Comparison of ENCODE assay signal across 11 mouse cellular contexts in genomic region chr5:120568964-120569363, GRCm38 (mm10). TPM values are rescaled to one million over a fixed set of nuclear protein-coding genes. Genes with fewer than 3 reads are reported as not detected.
DNase-seq lines count a peak whose midpoint lies in the region; ATAC-seq and TF ChIP-seq lines count a peak whose summit lies in the region.
"Had no signal": no experiment of that assay in that cellular context is flagged by ENCODE, and none has a peak within 500 bp of the region (broad histone marks: within the 10 kb centered on the region; RNA-seq: fewer than 3 reads in every experiment).

No protein-coding gene starts in this region.

- no peak for TF ChIP-seq CTCF in lung, embryonic 14.5 days (IDR thresholded peaks at IDR 0.05; ENCODE audit: low read depth)
- TF ChIP-seq CTCF in left cerebral cortex, adult 2 months (IDR thresholded peaks at IDR 0.05) = no peak

- no peaks in the 10 kb centered on the region for H3K9me3 ChIP-seq in lung, embryonic 14.5 days (ENCODE audit: low read depth, low read length)
- H3K9me3 ChIP-seq in limb, embryonic 13.5 days = no peaks in the 10 kb centered on the region
- no peaks in the 10 kb centered on the region for H3K9me3 ChIP-seq in stomach, embryonic 14.5 days (ENCODE audit: control insufficient read depth, low read depth, low read length)

- H3K4me2 ChIP-seq in lung, embryonic 14.5 days = no peak overlapping the region
- peak overlapping the region; percentile 48; the same call in 1 of the 2 replicates for H3K4me2 ChIP-seq in limb, embryonic 13.5 days (replicated peaks)
- H3K4me2 ChIP-seq in stomach, embryonic 14.5 days (replicated peaks; ENCODE audit: low read depth, low read length) = no peak overlapping the region

- H3K9ac ChIP-seq in lung, embryonic 14.5 days = no peak overlapping the region
- H3K9ac ChIP-seq in limb, embryonic 13.5 days = peak overlapping the region; percentile 27
- H3K9ac ChIP-seq in stomach, embryonic 14.5 days (replicated peaks; ENCODE audit: low read depth, low read length) = no peak overlapping the region

- no peak overlapping the region for H3K4me3 ChIP-seq in lung, embryonic 14.5 days (ENCODE audit: low read depth, low read length)
- no peak overlapping the region for H3K4me3 ChIP-seq in limb, embryonic 13.5 days
- no peak overlapping the region for H3K4me3 ChIP-seq in stomach, embryonic 14.5 days (ENCODE audit: low read depth, low read length)
- H3K4me3 ChIP-seq in left cerebral cortex, adult 2 months = no peak overlapping the region

- no peak for ATAC-seq in lung, embryonic 14.5 days (ENCODE audit: insufficient read depth)
- no peak for ATAC-seq in limb, embryonic 13.5 days (ENCODE audit: low FRiP score, low read depth)
- ATAC-seq in stomach, embryonic 14.5 days (ENCODE audit: insufficient number of reproducible peaks, insufficient read depth, low FRiP score, low read depth) = no peak

- intact Hi-C loops in left cerebral cortex, adult 2 months (cut with DNase I) = no loop called here

- peak overlapping the region; percentile 15; the same call in 1 of the 2 replicates for H3K27ac ChIP-seq in lung, embryonic 14.5 days (ENCODE audit: low read depth)
- H3K27ac ChIP-seq in limb, embryonic 13.5 days = peak overlapping the region; percentile 91
- H3K27ac ChIP-seq in stomach, embryonic 14.5 days (ENCODE audit: low read length) = peak overlapping the region; percentile 70; the same call in 1 of the 2 replicates
- no peak overlapping the region; the same call in 1 of the 2 replicates for H3K27ac ChIP-seq in left cerebral cortex, adult 2 months

- no peaks in the 10 kb centered on the region for H3K27me3 ChIP-seq in lung, embryonic 14.5 days (ENCODE audit: insufficient read depth, low read length)
- no peaks in the 10 kb centered on the region for H3K27me3 ChIP-seq in limb, embryonic 13.5 days
- no peaks in the 10 kb centered on the region for H3K27me3 ChIP-seq in stomach, embryonic 14.5 days (ENCODE audit: control insufficient read depth, insufficient read depth, low read length)

- H3K36me3 ChIP-seq in lung, embryonic 14.5 days (ENCODE audit: insufficient read depth) = no peaks in the 10 kb centered on the region; the same call in 1 of the 2 replicates
- H3K36me3 ChIP-seq in limb, embryonic 13.5 days = no peaks in the 10 kb centered on the region
- no peaks in the 10 kb centered on the region for H3K36me3 ChIP-seq in stomach, embryonic 14.5 days (ENCODE audit: control insufficient read depth, insufficient read depth, low read length)

- peaks cover 66% of the 10 kb centered on the region for H3K4me1 ChIP-seq in lung, embryonic 14.5 days (ENCODE audit: insufficient read depth)
- peaks cover 82% of the 10 kb centered on the region for H3K4me1 ChIP-seq in limb, embryonic 13.5 days
- peaks cover 71% of the 10 kb centered on the region for H3K4me1 ChIP-seq in stomach, embryonic 14.5 days (ENCODE audit: control insufficient read depth, insufficient read depth, low read length)

- DNase-seq in adrenal gland, adult (ENCODE audit: inconsistent age in 2 of 2, low spot score in 1 of 2) = peak; percentile 57 to 77
- DNase-seq in adrenal gland, postnatal 4 days (ENCODE audit: low spot score in 2 of 2) = no peak
- no peak for DNase-seq in lung, embryonic 14.5 days
- no peak for DNase-seq in lung, postnatal 10 days
- no peak for DNase-seq in left cerebral cortex, adult 18-20 months (ENCODE audit: low spot score in 2 of 2)
- DNase-seq in left cerebral cortex, adult 2 months (ENCODE audit: extremely low spot score in 1 of 2, low spot score in 2 of 2) = no peak
- DNase-seq: kidney, postnatal 25 days; lung, postnatal 4 days; thymus, postnatal 25 days had no signal

- WGBS in lung, embryonic 14.5 days = 63% methylated on average over 4 of the region's 4 CpGs
- 71% methylated on average over 4 of the region's 4 CpGs for WGBS in limb, embryonic 13.5 days
- WGBS in stomach, embryonic 14.5 days = 77% methylated on average over 4 of the region's 4 CpGs

RNA-seq across cellular contexts. Expression of gene Tpcn1, which starts 19.5 kb away (rescaled TPM):
- 10 to 100 TPM; 47.5 to 49.5 TPM for total RNA-seq in adrenal gland, postnatal 4 days (2021)
- 16.5 and 17.0 TPM in 2 replicates for polyA plus RNA-seq in lung, embryonic 14.5 days (2014; fragmentation: Nextera tagmentation; extraction: Ambion mirVana)
- 23.7 and 24.0 TPM in 2 replicates for polyA plus RNA-seq in limb, embryonic 13.5 days (2015; fragmentation: Nextera tagmentation; extraction: Ambion mirVana)
- 24.0 and 26.5 TPM in 2 replicates for polyA plus RNA-seq in stomach, embryonic 14.5 days (2014; fragmentation: Nextera tagmentation; extraction: Ambion mirVana)
- 10 to 100 TPM; 34.9 to 35.8 TPM for total RNA-seq in left cerebral cortex, adult 18-20 months (2021)
- 10 to 100 TPM; 36.8 to 42.1 TPM for total RNA-seq in left cerebral cortex, adult 2 months (2021)

RNA-seq across cellular contexts. Expression of gene Iqcd, which starts 19.9 kb away (rescaled TPM):
- total RNA-seq in adrenal gland, postnatal 4 days (2021) = 1 to 10 TPM; 1.2 to 1.5 TPM
- 0.35 and 0.37 TPM in 2 replicates for polyA plus RNA-seq in lung, embryonic 14.5 days (2014; fragmentation: Nextera tagmentation; extraction: Ambion mirVana)
- polyA plus RNA-seq in limb, embryonic 13.5 days (2015; fragmentation: Nextera tagmentation; extraction: Ambion mirVana) = 0.68 and 0.69 TPM in 2 replicates
- 0.54 and 0.78 TPM in 2 replicates for polyA plus RNA-seq in stomach, embryonic 14.5 days (2014; fragmentation: Nextera tagmentation; extraction: Ambion mirVana)
- total RNA-seq in left cerebral cortex, adult 18-20 months (2021) = 1 to 10 TPM in 1 of 2 experiments, under 1 TPM in 1; 0.70 to 1.3 TPM
- total RNA-seq in left cerebral cortex, adult 2 months (2021) = under 1 TPM; 0.47 to 0.75 TPM

RNA-seq across cellular contexts. Expression of gene Rita1, which starts 43.4 kb away (rescaled TPM):
- total RNA-seq in adrenal gland, postnatal 4 days (2021) = 10 to 100 TPM; 11.8 to 13.5 TPM
- polyA plus RNA-seq in lung, embryonic 14.5 days (2014; fragmentation: Nextera tagmentation; extraction: Ambion mirVana) = 7.2 and 9.5 TPM in 2 replicates
- polyA plus RNA-seq in limb, embryonic 13.5 days (2015; fragmentation: Nextera tagmentation; extraction: Ambion mirVana) = 15.6 and 17.9 TPM in 2 replicates
- polyA plus RNA-seq in stomach, embryonic 14.5 days (2014; fragmentation: Nextera tagmentation; extraction: Ambion mirVana) = 8.4 and 9.0 TPM in 2 replicates
- 10 to 100 TPM; 28.7 to 31.0 TPM for total RNA-seq in left cerebral cortex, adult 18-20 months (2021)
- 10 to 100 TPM; 29.5 to 29.9 TPM for total RNA-seq in left cerebral cortex, adult 2 months (2021)

RNA-seq across cellular contexts. Expression of gene Ddx54, which starts 43.6 kb away (rescaled TPM):
- 10 to 100 TPM; 47.6 to 51.4 TPM for total RNA-seq in adrenal gland, postnatal 4 days (2021)
- 31.5 and 37.2 TPM in 2 replicates for polyA plus RNA-seq in lung, embryonic 14.5 days (2014; fragmentation: Nextera tagmentation; extraction: Ambion mirVana)
- polyA plus RNA-seq in limb, embryonic 13.5 days (2015; fragmentation: Nextera tagmentation; extraction: Ambion mirVana) = 46.5 and 47.2 TPM in 2 replicates
- 27.1 and 30.7 TPM in 2 replicates for polyA plus RNA-seq in stomach, embryonic 14.5 days (2014; fragmentation: Nextera tagmentation; extraction: Ambion mirVana)
- 10 to 100 TPM; 34.0 to 41.6 TPM for total RNA-seq in left cerebral cortex, adult 18-20 months (2021)
- total RNA-seq in left cerebral cortex, adult 2 months (2021) = 10 to 100 TPM; 38.6 to 41.0 TPM

RNA-seq across cellular contexts. Expression of gene Slc8b1, which starts 58.0 kb away (rescaled TPM):
- 10 to 100 TPM; 29.6 to 31.7 TPM for total RNA-seq in adrenal gland, postnatal 4 days (2021)
- 2.7 and 3.6 TPM in 2 replicates for polyA plus RNA-seq in lung, embryonic 14.5 days (2014; fragmentation: Nextera tagmentation; extraction: Ambion mirVana)
- polyA plus RNA-seq in limb, embryonic 13.5 days (2015; fragmentation: Nextera tagmentation; extraction: Ambion mirVana) = 6.1 and 6.9 TPM in 2 replicates
- polyA plus RNA-seq in stomach, embryonic 14.5 days (2014; fragmentation: Nextera tagmentation; extraction: Ambion mirVana) = 4.1 and 5.4 TPM in 2 replicates
- 1 to 10 TPM; 5.8 to 8.1 TPM for total RNA-seq in left cerebral cortex, adult 18-20 months (2021)
- 1 to 10 TPM; 4.5 to 7.5 TPM for total RNA-seq in left cerebral cortex, adult 2 months (2021)

Comparison
In these comparisons a context has a peak if more than half of its experiments do, and no peak if none do; other contexts are left out.
1. DNase-seq: peak in adrenal gland, adult (2 of 2); none in adrenal gland, postnatal 4 days (0 of 2), lung, embryonic 14.5 days (single experiment), lung, postnatal 10 days (single experiment), left cerebral cortex, adult 18-20 months (0 of 2) and left cerebral cortex, adult 2 months (0 of 2).